19 mouse cellular contexts compared by ENCODE assay signal in the genomic region with DNA sequence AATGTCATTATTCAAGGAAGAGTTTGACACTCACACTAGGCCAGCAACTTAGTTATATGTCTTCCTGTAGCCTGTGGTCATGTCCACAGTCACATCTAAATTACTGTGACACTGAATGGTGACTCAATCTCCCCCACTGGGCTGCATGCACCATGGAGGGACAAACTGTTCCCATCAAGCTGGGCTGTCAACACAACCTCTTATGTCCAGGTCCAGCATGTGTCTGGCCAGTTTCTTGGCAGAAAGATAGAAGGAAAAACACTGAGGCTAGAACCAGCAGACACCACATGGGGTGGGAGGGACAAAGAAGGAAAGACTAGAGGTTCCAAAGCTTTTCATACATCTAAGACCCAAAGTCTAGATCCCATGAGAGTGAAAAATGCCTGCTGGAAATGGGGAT.
DNase-seq lines count a peak whose midpoint lies in the region; ATAC-seq and TF ChIP-seq lines count a peak whose summit lies in the region.
"Had no signal": no experiment of that assay in that cellular context is flagged by ENCODE, and none has a peak within 500 bp of the region (broad histone marks: within the 10 kb centered on the region; RNA-seq: fewer than 3 reads in every experiment).

No protein-coding gene starts in this region.

- intact Hi-C loops in left cerebral cortex, postnatal 10 days (cut with DNase I): no loop called here

- no peaks in the 10 kb centered on the region for H3K27me3 ChIP-seq in cerebellum, adult 2 months (ENCODE audit: control insufficient read depth, insufficient read depth, low read length)
- 0 out of 2 replicates have a peak, but pooled peaks cover 5% of the 10 kb centered on the region for H3K27me3 ChIP-seq in heart, postnatal 0 days (ENCODE audit: control insufficient read depth, insufficient read depth, low read length)
- H3K27me3 ChIP-seq: liver, embryonic 12.5 days had no signal

- DNase-seq in cerebellum, adult 2 months: peak; percentile 13 to 51
- no peak for DNase-seq in cerebellum, postnatal 14 days
- peak; percentile 5 for DNase-seq in kidney, adult 11 months
- no peak for DNase-seq in kidney, postnatal 4 days
- DNase-seq in adipocyte (ENCODE audit: low spot score): peak; percentile 18
- DNase-seq in heart, postnatal 0 days (ENCODE audit: low spot score): no peak
- no peak for DNase-seq in left cerebral cortex, postnatal 10 days (ENCODE audit: extremely low spot score in 1 of 2, low spot score in 2 of 2)
- no peak for DNase-seq in thymus, postnatal 0 days (ENCODE audit: low spot score)
- DNase-seq: gastrocnemius, postnatal 10 days; lung, embryonic 14.5 days; retina, postnatal 1 day; thymus, postnatal 14 days had no signal

- peaks cover 3% of the 10 kb centered on the region; the same call in 1 of the 2 replicates for H3K4me1 ChIP-seq in cerebellum, adult 2 months (ENCODE audit: control insufficient read depth, insufficient read depth, low read length)
- H3K4me1 ChIP-seq in heart, postnatal 0 days (ENCODE audit: control insufficient read depth, insufficient read depth): no peaks in the 10 kb centered on the region
- H3K4me1 ChIP-seq: liver, embryonic 12.5 days had no signal

- H3K4me2 ChIP-seq in heart, postnatal 0 days (ENCODE audit: low read depth, low read length): no peak overlapping the region
- H3K4me2 ChIP-seq: forebrain, embryonic 12.5 days; heart, embryonic 13.5 days; hindbrain, embryonic 13.5 days; liver, embryonic 12.5 days; lung, embryonic 14.5 days; midbrain, embryonic 11.5 days had no signal

- no peaks in the 10 kb centered on the region for H3K36me3 ChIP-seq in heart, postnatal 0 days (replicated peaks; ENCODE audit: control insufficient read depth, insufficient read depth, low read length)
- H3K36me3 ChIP-seq: G1E; heart, embryonic 13.5 days; liver, embryonic 12.5 days had no signal

- H3K9ac ChIP-seq in heart, postnatal 0 days (replicated peaks; ENCODE audit: low read depth, low read length): no peak overlapping the region
- H3K9ac ChIP-seq: forebrain, embryonic 12.5 days; heart, embryonic 13.5 days; hindbrain, embryonic 13.5 days; liver, embryonic 12.5 days; lung, embryonic 14.5 days had no signal

- TF ChIP-seq EP300 in heart, postnatal 0 days (IDR thresholded peaks at IDR 0.05; ENCODE audit: low read depth): peak; percentile 62; the same call in 1 of the 2 replicates

- H3K9me3 ChIP-seq in heart, postnatal 0 days (replicated peaks; ENCODE audit: control insufficient read depth, low read length): no peaks in the 10 kb centered on the region
- H3K9me3 ChIP-seq: forebrain, embryonic 12.5 days; heart, embryonic 13.5 days; hindbrain, embryonic 13.5 days; liver, embryonic 12.5 days had no signal

- TF ChIP-seq POLR2A in cerebellum, adult 2 months (IDR thresholded peaks at IDR 0.05; ENCODE audit: borderline replicate concordance, insufficient read depth, low read length): no peak

- H3K27ac ChIP-seq in cerebellum, adult 2 months (ENCODE audit: insufficient read depth, low read length): no peak overlapping the region
- H3K27ac ChIP-seq in heart, postnatal 0 days (ENCODE audit: low read depth): 0 out of 2 replicates have a peak overlapping the region, but pooled peaks have one; percentile 7
- H3K27ac ChIP-seq: forebrain, embryonic 12.5 days; heart, embryonic 13.5 days; hindbrain, embryonic 13.5 days; liver, embryonic 12.5 days had no signal

- no peak overlapping the region for H3K4me3 ChIP-seq in cerebellum, adult 2 months (replicated peaks; ENCODE audit: insufficient read depth, low read depth, low read length)
- H3K4me3 ChIP-seq in heart, postnatal 0 days (ENCODE audit: low read depth, low read length): no peak overlapping the region
- H3K4me3 ChIP-seq: forebrain, embryonic 12.5 days; heart, embryonic 13.5 days; hindbrain, embryonic 13.5 days; liver, embryonic 12.5 days had no signal

- ATAC-seq in heart, postnatal 0 days (ENCODE audit: insufficient read depth, low read depth): peak; percentile 80
- ATAC-seq: activated CD4-positive, CD25-positive, alpha-beta regulatory T cell, adult 4 months; liver, embryonic 12.5 days had no signal

- TF ChIP-seq CTCF in cerebellum, adult 2 months (IDR thresholded peaks at IDR 0.05; ENCODE audit: borderline replicate concordance, insufficient read depth, low read depth, low read length): no peak
- TF ChIP-seq CTCF in heart, postnatal 0 days (IDR thresholded peaks at IDR 0.05; ENCODE audit: low read depth): no peak

Comparison
In these comparisons a context has a peak if more than half of its experiments do, and no peak if none do; other contexts are left out.
1. DNase-seq: peak in cerebellum, adult 2 months (2 of 2), kidney, adult 11 months (single experiment) and adipocyte (single experiment); none in cerebellum, postnatal 14 days (0 of 2), kidney, postnatal 4 days (0 of 2), heart, postnatal 0 days (single experiment), left cerebral cortex, postnatal 10 days (0 of 2) and thymus, postnatal 0 days (single experiment).